Mouse (Mus musculus): ENCODE results near the gene Ahctf1. TPM values are rescaled to one million over a fixed set of nuclear protein-coding genes. Genes with fewer than 3 reads are reported as not detected.
A peak's percentile ranks its signal among the peaks of the same experiment; 100 is the strongest.
"Not testable (repeated sequence)": the region's sequence is repeated elsewhere in the genome, so short reads cannot be mapped to it uniquely, and the experiment has no call there.

Ahctf1 gene
- polyA plus RNA-seq, 2 experiments from 2014 or later: 23.7 to 26.3 TPM

GRCm38 (mm10) chr1:179804140-179804881 is 831 bp upstream of the Ahctf1 start:
- no peak for ATAC-seq

- ATAC-seq: peak; percentile 54
These were observed 619 bp downstream of the Ahctf1 start, which contains the start of gene Gm10518 for GRCm38 (mm10) chr1:179802610-179803512. Gene Gm10518, plus strand, starts transcription at chr1:179803376.

DNA sequence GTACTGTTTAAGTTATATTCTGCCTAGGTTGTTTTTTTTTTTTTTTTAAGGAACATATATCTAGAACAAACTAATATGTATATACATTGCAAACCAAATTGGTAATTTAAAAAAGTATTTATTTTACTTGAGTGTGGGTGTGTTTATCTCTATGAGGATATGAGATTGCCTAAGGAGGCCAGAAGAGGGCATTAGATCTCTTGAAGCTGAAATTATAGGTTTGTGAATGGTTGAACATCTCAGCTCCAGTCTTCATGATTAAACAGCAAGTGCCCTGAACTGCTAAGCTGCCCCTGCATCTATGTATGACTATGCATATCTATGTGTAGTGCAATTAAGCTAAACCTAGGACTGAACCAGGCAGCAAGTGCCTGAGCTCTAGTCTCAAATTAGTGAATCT is 4.7 kb downstream of the Ahctf1 start:
- no peak for ATAC-seq

DNA sequence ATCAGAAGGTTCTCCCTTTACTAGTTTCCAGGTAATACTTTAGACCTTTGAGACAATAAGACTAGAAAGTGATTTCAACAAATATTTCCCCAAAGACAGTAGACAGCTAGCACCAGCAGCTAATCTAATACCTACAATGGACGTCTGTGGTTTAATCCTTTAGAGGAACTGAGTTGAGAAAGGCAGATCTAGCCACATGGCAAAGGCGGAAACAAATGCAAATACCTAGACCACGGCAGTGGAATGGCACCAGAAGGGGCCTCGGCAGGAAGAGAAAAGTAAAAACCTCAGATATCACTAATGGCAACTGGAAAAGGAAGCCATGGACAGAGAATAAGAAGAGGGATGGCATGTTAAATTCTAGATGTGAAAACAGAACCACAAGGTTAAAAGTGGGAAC is 16.2 kb downstream of the Ahctf1 start:
- no peak for ATAC-seq

GRCm38 (mm10) chr1:179785502-179785901 is 18.0 kb downstream of the Ahctf1 start:
- no peak for ATAC-seq

DNA sequence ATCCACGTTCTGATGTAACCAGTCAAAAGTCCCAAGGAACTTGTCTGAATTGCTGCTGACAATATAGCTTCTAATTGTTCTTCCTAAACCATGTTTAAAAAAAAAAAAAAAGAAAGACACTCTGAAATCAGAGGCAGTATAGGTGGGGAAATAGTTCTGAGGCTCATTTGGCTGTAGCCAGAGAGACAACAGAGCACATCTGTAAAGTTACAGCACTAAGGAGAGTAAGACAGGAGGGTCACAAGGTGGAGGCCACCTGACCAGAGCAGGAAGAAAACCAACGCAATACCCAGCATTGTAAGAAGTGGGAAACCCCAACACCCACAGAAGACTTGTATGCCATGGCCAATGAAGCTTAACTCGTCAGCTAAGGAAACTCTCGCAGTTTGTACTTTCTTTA is 19.4 kb downstream of the Ahctf1 start:
- no peak for ATAC-seq

DNA sequence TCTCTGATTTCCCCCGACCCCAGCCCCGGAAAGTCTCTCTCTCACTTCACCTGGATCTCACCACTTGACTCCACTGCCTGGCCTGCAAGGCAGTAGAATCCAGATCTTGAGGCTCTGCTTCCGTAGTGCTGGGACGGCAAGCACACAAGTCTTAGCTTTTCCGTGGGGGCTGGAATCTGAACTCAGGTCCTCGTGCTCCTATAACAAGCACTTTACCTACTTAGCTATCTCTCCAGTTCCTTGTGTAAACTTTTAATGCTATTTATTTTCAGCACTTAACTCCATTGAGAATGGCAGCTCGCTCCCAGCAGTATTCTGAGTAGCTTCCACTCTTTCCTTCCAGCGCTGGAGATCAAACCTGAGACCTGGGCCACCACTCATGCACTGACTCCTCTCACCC is 26.6 kb downstream of the Ahctf1 start:
- no peak for ATAC-seq

- ATAC-seq: no peak
These were observed 42.9 kb downstream of the Ahctf1 start for GRCm38 (mm10) chr1:179760553-179760952.

DNA sequence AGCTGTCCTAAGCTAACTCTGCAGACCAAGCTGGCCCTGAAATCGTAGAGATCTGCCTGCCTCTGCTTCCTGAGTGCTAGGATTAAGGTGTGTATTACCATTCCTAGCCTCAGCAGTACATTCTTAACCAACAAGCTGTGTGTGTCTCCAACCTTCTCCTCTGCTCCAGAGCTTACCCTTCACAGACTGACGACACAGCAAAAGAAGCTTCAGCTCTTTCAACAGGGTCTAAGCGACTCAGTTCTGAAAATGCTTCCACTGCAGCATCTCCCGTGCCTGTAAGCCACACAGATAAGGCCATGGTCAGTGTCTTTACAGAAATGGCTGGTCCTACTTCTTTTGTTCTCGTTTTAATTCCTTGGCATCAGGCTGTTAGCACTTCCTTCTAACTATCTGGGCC is 43.4 kb downstream of the Ahctf1 start:
- ATAC-seq: no peak

DNA sequence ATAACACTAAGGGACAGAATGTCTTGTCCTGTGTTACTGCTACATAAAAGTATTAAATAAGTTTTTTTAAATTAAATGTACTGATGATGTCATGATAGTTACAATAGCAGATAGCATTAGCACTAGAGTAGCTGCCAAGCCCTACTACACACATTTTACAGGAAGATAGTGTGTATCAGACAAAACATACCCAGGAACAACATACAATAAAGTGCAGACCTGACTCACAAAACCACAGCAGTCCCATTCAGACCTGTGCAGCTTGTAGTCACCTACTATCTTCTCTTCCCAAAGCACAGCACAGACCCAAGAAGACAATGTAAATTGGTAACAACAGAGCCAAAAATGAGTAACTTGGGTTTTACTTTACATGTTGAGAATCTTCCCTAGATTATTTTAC is 47.0 kb downstream of the Ahctf1 start:
- no peak for ATAC-seq

GRCm38 (mm10) chr1:179753006-179753405 is 50.5 kb downstream of the Ahctf1 start:
- ATAC-seq: no peak

- no peak for ATAC-seq
These were observed 51.2 kb downstream of the Ahctf1 start for GRCm38 (mm10) chr1:179752276-179752675.

DNA sequence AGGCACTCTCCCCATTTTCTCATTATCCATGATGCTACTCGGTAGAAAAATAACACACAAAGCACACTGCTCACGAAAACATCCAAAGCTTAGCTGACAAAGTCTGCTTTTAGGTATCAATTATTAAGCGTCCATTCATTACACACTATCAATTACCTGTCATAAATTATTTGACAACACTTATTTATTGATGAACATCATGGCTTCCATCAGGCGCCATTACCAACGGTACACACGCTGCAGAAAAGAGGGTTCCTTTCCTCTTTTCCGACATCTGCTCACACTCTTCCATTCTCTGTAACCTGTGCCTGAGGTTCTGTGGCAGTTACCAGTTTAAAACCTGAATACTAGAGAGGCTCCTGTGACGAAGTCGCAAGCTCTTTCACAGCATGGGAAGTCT is 58.3 kb downstream of the Ahctf1 start, which contains the start of gene Kif28:
Kif28 (minus strand) TSS at position 101 of the 400 bp plus-strand sequence.
- ATAC-seq: no peak

- no peak for ATAC-seq
These were observed 59.8 kb downstream of the Ahctf1 start for GRCm38 (mm10) chr1:179743593-179744193.

DNA sequence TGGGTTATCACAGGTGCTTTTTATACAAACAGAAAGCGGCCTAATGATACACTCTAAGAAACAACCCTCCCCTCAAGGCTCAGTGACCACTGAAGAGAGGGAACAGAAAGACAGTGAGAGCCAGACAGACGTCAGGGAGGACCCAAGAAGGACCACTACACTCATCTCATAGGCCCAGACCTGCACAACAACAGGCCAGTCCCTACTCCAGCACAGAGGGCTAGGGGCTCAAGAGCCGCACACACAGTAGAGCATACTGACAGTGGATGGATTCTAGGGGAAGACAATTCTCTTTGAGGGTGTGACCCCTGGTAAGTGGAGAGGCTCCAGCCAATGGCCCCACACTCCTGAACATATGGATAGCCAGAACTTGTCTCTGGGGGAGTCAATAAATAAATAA is 67.0 kb downstream of the Ahctf1 start:
- no peak for ATAC-seq

DNA sequence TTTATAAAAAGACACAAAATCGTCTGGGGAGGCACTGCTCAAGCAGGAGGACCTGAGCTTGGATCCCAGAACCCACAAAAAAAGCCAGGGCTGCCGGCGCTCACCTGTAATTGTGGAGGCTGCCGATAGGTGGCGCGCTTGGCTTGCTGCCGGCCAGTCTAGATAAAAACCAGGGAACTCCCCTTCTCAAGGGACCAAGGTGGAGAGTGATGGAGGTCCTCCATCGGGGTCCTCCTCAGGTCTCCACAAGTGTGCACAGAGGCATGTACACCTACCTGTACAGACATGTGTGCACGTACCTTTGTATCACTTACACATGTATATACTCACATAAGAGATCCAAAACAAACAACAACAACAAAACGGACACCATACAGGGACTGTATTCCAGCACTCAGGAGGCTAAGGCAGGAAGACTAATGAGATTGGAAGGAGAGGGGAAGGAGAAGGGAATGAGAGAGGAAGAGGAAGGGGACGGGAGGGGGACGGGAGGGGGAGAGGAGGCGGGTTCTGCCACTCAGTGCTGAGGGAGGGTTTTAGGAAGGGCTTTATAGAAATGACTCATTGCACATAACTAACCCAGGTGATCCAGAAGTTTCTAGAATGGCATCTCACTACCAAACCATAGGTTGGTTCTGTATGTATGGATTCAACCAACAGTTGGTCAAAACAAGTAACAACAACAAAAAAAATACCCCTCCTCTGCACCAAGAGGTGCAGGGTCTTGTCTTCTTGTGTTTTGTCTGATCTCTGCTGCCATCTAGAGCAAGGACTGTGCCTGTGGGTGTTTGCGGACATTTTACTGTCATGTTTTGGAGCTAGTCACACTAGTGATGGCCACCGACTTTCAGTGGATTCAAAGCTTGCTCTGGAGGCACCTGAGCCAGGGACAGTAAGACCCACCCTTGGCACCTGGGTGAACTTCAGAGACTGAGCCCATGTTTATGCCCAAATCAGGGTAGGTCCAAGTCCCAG is 68.7 kb downstream of the Ahctf1 start:
- peak; percentile 36 for ATAC-seq

GRCm38 (mm10) chr1:179731391-179731790 is 72.1 kb downstream of the Ahctf1 start:
- ATAC-seq: no peak

- no peak for ATAC-seq
These were observed 74.8 kb downstream of the Ahctf1 start for GRCm38 (mm10) chr1:179728661-179729060.

DNA sequence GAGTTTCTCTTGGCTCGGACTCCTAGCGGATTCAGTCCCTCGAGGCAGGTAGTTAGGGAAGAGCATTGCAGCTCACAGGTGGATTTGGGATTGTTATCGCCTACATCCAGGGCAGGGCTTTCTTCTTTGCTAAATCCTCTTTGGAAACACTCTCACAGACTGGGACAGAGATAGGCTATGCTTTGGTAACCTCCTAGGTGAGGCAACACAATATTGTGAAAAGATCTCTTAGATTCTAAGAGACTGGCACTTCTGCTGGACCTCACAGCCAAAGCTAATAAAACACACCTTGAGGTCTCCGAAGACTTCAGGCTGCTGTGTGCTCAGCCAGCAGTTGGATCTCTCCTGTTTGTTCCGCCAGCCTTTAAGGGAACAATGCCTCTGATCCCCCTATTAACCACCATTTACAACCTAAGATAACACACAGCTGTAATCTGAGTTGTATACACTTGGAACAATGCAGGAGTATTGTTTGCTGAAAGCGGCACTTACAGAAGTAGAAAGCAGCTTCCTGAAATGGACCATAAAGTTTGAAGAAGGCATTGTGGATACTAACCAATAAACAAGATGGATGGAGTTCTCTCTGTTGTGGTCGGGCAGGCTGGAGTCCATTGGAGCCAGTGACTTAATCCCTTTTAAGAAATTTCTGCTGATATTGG is 80.5 kb downstream of the Ahctf1 start:
- ATAC-seq: no peak

GRCm38 (mm10) chr1:179715786-179716185 is 87.7 kb downstream of the Ahctf1 start:
- no peak for ATAC-seq

- not testable (repeated sequence) for ATAC-seq
These were observed 88.2 kb downstream of the Ahctf1 start for GRCm38 (mm10) chr1:179715289-179715688.
